Mouse (Mus musculus): ENCODE results near the gene Gm5799.
"Not testable (repeated sequence)": the region's sequence is repeated elsewhere in the genome, so short reads cannot be mapped to it uniquely, and the experiment has no call there.

Gene Gm5799

GRCm38 (mm10) chr14:43543276-43543675 lies at the start of gene Gm5799:
Gm5799 (plus strand) TSS chr14:43543576.
- not testable (repeated sequence) for DNase-seq (ENCODE audit: low read depth, low spot score)

- not testable (repeated sequence) for DNase-seq (ENCODE audit: low read depth, low spot score)
Observed at GRCm38 (mm10) chr14:43531052-43532010, 12.0 kb upstream of the Gm5799 start.

GRCm38 (mm10) chr14:43532011-43532383 lies 11.4 kb upstream of the Gm5799 start:
- not testable (repeated sequence) for DNase-seq (ENCODE audit: low read depth, low spot score)

- peak; percentile 1 for DNase-seq (ENCODE audit: low read depth, low spot score)
Observed at GRCm38 (mm10) chr14:43532387-43532786, 11.0 kb upstream of the Gm5799 start.

GRCm38 (mm10) chr14:43538144-43538543 lies 5.2 kb upstream of the Gm5799 start:
- not testable (repeated sequence) for DNase-seq (ENCODE audit: low read depth, low spot score)

GRCm38 (mm10) chr14:43546281-43546680 lies 2.9 kb downstream of the Gm5799 start:
- DNase-seq (ENCODE audit: low read depth, low spot score): not testable (repeated sequence)

- not testable (repeated sequence) for DNase-seq (ENCODE audit: low read depth, low spot score)
Observed at GRCm38 (mm10) chr14:43552271-43552670, 8.9 kb downstream of the Gm5799 start.

GRCm38 (mm10) chr14:43577969-43578368 lies 34.6 kb downstream of the Gm5799 start:
- not testable (repeated sequence) for DNase-seq (ENCODE audit: low read depth, low spot score)

GRCm38 (mm10) chr14:43579046-43579445 lies 35.7 kb downstream of the Gm5799 start, which contains the start of gene Gm17654:
Gm17654 (minus strand) TSS chr14:43579146.
- not testable (repeated sequence) for DNase-seq (ENCODE audit: low read depth, low spot score)

Data from skeletal muscle tissue, adult 2 months (tissue).